Mouse (Mus musculus) bone marrow macrophage, adult 2 months (primary cell): Measurements from ENCODE around the gene Itpa.

Source experiments
- CTCF ChIP-seq: IDR thresholded peaks from 2 replicates; pipeline ENCODE4 v1.5.1; 2012; ENCODE audit warnings: low read depth, mild to moderate bottlenecking, low read length, moderate library complexity
- POLR2A ChIP-seq: IDR thresholded peaks from 2 replicates; pipeline ENCODE4 v1.6.1; 2012; ENCODE audit warnings: mild to moderate bottlenecking, low read depth, low read length, borderline replicate concordance

DNA sequence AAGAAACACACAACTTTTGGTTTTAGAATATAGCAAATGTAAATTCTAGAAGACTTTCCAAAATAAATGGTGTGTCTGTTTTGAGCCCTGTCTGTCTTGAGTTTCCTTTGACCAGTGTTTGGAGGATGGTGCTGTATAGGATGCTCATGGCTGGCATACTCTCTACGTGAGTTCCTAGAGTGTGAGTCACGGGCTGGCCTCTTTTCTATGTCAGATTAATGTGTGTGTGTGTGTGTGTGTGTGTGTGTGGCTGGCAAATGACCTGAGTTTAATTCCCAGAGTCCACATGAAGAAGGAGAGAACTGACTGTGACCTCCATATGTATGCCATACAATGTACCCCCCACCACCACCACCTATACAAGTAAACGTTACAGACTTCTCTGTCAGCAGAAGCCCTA is 14.1 kb downstream of the Itpa start:
- no peak for TF ChIP-seq CTCF
- TF ChIP-seq POLR2A, result no peak
